21 mouse cellular contexts compared by ENCODE assay signal in genomic region chr5:148179231-148179630, GRCm38 (mm10).
DNase-seq lines count a peak whose midpoint lies in the region; ATAC-seq and TF ChIP-seq lines count a peak whose summit lies in the region.
"Had no signal": no experiment of that assay in that cellular context is flagged by ENCODE, and none has a peak within 500 bp of the region (broad histone marks: within the 10 kb centered on the region; RNA-seq: fewer than 3 reads in every experiment).

No protein-coding gene starts in this region.

- H3K27me3 ChIP-seq in kidney, postnatal 0 days (ENCODE audit: insufficient read depth, low read length) = no peaks in the 10 kb centered on the region
- H3K27me3 ChIP-seq in embryonic facial prominence, embryonic 14.5 days (replicated peaks; ENCODE audit: control insufficient read depth, insufficient read depth, low read length) = no peaks in the 10 kb centered on the region
- H3K27me3 ChIP-seq: embryonic facial prominence, embryonic 15.5 days; forebrain, embryonic 15.5 days; heart, embryonic 13.5 days; hindbrain, embryonic 15.5 days; Patski had no signal

- 45% methylated on average over 7 of the region's 7 CpGs for WGBS in kidney, postnatal 0 days
- 49% methylated on average over 7 of the region's 7 CpGs for WGBS in embryonic facial prominence, embryonic 14.5 days

- H3K4me1 ChIP-seq in kidney, postnatal 0 days (replicated peaks; ENCODE audit: insufficient read depth, low read length) = no peaks in the 10 kb centered on the region
- H3K4me1 ChIP-seq in embryonic facial prominence, embryonic 14.5 days (ENCODE audit: control insufficient read depth, insufficient read depth, low read length) = no peaks in the 10 kb centered on the region
- H3K4me1 ChIP-seq: embryonic facial prominence, embryonic 15.5 days had no signal

- no peak overlapping the region for H3K4me3 ChIP-seq in kidney, postnatal 0 days (replicated peaks; ENCODE audit: low read depth, low read length)
- no peak overlapping the region for H3K4me3 ChIP-seq in embryonic facial prominence, embryonic 14.5 days (ENCODE audit: low read depth, low read length)
- H3K4me3 ChIP-seq: embryonic facial prominence, embryonic 15.5 days; erythroblast, embryonic 14.5 days; forebrain, embryonic 15.5 days; heart, embryonic 13.5 days; hindbrain, embryonic 15.5 days had no signal

- DNase-seq in cerebellum, postnatal 14 days = peak; percentile 38
- no peak for DNase-seq in cerebellum, adult 9-11 months
- peak; percentile 32 for DNase-seq in kidney, postnatal 0 days (ENCODE audit: low spot score)
- no peak for DNase-seq in kidney, adult 8-10 months
- peak; percentile 94 for DNase-seq in Muller cell, postnatal 12 days (ENCODE audit: inconsistent ontology term)
- DNase-seq in embryonic facial prominence, embryonic 14.5 days (ENCODE audit: low spot score) = peak; percentile 53
- DNase-seq in layer of hippocampus, adult 9-10 months (ENCODE audit: low spot score) = no peak
- DNase-seq in frontal cortex, postnatal 14 days (ENCODE audit: low spot score in 2 of 2) = no peak
- DNase-seq: adrenal gland, postnatal 14 days; cerebellum, adult 18-20 months; cerebellum, postnatal 25 days; gastrocnemius, postnatal 10 days; heart, postnatal 4 days; kidney, adult 11 months had no signal

- ATAC-seq in kidney, postnatal 0 days (replicated peaks; ENCODE audit: low FRiP score, low read depth) = no peak
- ATAC-seq in embryonic facial prominence, embryonic 14.5 days (ENCODE audit: low read depth) = peak; percentile 32; the same call in 1 of the 2 replicates
- ATAC-seq: activated CD4-positive, CD25-positive, alpha-beta regulatory T cell, adult 4 months; forebrain, embryonic 15.5 days; Patski had no signal

- H3K9me3 ChIP-seq in kidney, postnatal 0 days (replicated peaks; ENCODE audit: low read length) = no peaks in the 10 kb centered on the region
- H3K9me3 ChIP-seq in embryonic facial prominence, embryonic 14.5 days (ENCODE audit: control insufficient read depth, low read length) = peaks cover 5% of the 10 kb centered on the region; the same call in 1 of the 2 replicates
- H3K9me3 ChIP-seq: embryonic facial prominence, embryonic 15.5 days; forebrain, embryonic 15.5 days; hindbrain, embryonic 15.5 days had no signal

- H3K27ac ChIP-seq in kidney, postnatal 0 days = no peak overlapping the region
- no peak overlapping the region for H3K27ac ChIP-seq in embryonic facial prominence, embryonic 14.5 days (replicated peaks; ENCODE audit: low read depth, low read length)
- H3K27ac ChIP-seq: embryonic facial prominence, embryonic 15.5 days; forebrain, embryonic 15.5 days; heart, embryonic 13.5 days had no signal

- no peaks in the 10 kb centered on the region for H3K36me3 ChIP-seq in kidney, postnatal 0 days (ENCODE audit: insufficient read depth, low read length)
- H3K36me3 ChIP-seq in embryonic facial prominence, embryonic 14.5 days (ENCODE audit: control insufficient read depth, insufficient read depth, low read length) = no peaks in the 10 kb centered on the region
- H3K36me3 ChIP-seq: embryonic facial prominence, embryonic 15.5 days; forebrain, embryonic 15.5 days; heart, embryonic 13.5 days; hindbrain, embryonic 15.5 days had no signal

- no peak for TF ChIP-seq CTCF in kidney, postnatal 0 days (IDR thresholded peaks at IDR 0.05; ENCODE audit: low read depth)

- H3K4me2 ChIP-seq in kidney, postnatal 0 days (ENCODE audit: low read length) = no peak overlapping the region
- no peak overlapping the region for H3K4me2 ChIP-seq in embryonic facial prominence, embryonic 14.5 days (ENCODE audit: low read depth, low read length)
- H3K4me2 ChIP-seq: embryonic facial prominence, embryonic 15.5 days; forebrain, embryonic 15.5 days; heart, embryonic 13.5 days; hindbrain, embryonic 15.5 days had no signal

- H3K9ac ChIP-seq in kidney, postnatal 0 days (ENCODE audit: low read depth, low read length) = no peak overlapping the region
- no peak overlapping the region for H3K9ac ChIP-seq in embryonic facial prominence, embryonic 14.5 days (ENCODE audit: low read depth, low read length)
- H3K9ac ChIP-seq: embryonic facial prominence, embryonic 15.5 days; forebrain, embryonic 15.5 days; heart, embryonic 13.5 days; hindbrain, embryonic 15.5 days had no signal

Comparison
In these comparisons a context has a peak if more than half of its experiments do, and no peak if none do; other contexts are left out.
1. DNase-seq: peak in cerebellum, postnatal 14 days (2 of 2), kidney, postnatal 0 days (single experiment), Muller cell, postnatal 12 days (single experiment) and embryonic facial prominence, embryonic 14.5 days (single experiment); none in cerebellum, adult 9-11 months (single experiment), kidney, adult 8-10 months (0 of 2), layer of hippocampus, adult 9-10 months (single experiment) and frontal cortex, postnatal 14 days (0 of 2).